Mouse (Mus musculus) adipocyte (in vitro differentiated cells): ENCODE data around the gene Ablim1.

Source experiments
- DNase-seq: peaks from one replicate; pipeline ENCODE4 v3.0.0-alpha.2; 2016; ENCODE audit warnings: low spot score

Gene Ablim1

DNA sequence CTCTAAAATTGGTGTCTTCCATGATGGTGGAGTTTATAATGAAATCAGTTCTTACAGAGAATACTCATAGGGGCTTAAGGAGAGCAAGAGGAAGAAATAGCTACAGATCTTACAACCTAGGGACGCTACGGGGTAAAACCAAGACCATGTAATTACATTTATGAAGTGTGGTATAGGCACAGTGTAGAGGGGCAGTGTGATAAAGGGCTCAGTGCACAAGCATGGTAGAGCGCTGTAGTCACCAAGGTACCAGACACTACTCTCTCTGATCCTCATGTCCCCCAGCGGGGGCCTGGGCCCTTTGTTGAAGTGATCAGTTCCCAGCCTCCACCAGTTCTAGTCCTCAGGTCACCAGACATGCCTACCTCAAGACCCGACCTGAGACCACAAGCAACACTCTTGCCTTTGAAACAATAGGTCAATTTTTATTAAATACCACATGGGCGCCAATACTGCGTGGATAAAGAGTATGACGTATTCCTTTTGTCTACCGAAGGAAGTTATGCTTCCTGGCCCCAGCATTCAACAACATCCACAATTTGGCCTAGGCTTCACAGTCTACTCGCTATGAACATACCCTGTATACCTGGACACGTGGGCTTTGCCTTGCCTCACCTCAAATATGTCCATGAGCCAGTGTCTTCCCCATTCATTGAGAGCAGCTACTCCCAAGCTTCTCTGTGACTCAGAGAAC is 213.8 kb downstream of the Ablim1 start:
- no peak for DNase-seq

DNA sequence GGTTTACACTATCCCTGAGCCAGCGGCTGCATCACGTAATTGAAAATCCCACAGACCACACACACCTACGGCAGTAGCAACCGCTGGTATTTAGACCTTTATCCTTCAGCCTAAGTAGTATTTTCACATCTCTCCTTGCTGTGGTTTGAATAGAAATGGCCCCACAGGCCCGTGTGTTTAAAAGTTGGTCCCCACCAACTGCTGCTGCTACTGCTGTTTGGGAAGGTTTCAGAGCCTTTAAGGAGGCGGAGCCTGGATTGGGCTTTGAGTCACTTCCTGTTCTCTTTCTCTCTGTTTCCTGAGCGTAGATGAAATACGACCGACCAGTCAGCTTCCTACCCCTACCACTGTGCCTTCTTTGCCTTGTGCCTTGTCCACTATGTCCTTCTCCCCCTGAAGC is 214.7 kb downstream of the Ablim1 start:
- no peak for DNase-seq

GRCm38 (mm10) chr19:57099094-57099357 is 215.7 kb downstream of the Ablim1 start:
- no peak for DNase-seq

DNA sequence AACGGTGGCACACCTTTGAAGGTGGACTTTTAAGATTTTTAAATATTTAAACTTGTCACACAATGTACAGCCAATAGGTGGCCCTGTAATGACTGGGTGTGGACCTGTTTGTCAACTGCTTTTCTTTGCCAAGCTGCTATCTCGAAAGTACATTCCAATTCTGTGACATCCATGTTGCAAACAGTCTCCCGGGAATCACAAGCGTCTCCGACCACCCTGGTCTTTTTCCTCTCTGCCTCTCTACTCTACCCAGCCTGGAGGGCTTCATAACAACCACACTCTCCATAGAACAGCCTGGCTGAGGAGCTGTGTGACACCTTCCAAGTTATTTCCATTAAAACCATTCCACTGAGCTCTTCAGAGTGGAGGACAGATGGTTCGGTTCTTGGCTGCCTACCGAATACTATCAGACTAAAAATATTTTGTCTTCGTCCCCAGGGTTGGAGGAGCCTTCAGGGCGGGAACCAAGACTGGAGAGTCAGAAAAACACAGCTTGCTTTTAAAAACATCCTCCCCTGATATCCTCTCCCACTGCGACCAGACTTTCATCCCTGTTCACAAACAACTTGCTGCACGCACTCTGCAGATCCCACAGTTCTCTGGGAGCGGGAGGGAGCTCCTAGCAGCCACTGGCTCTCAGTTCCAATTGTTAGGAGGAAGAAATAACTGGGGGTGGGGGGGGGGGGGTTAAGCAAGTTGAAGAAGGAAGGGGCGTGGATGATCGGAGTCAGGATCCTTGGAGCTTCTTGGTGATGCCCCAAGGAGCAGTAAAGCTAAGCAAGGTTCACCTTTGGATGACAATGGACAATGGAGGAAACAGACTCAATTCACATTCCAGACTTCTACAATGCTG is 216.3 kb downstream of the Ablim1 start:
- peak; percentile 58 for DNase-seq

DNA sequence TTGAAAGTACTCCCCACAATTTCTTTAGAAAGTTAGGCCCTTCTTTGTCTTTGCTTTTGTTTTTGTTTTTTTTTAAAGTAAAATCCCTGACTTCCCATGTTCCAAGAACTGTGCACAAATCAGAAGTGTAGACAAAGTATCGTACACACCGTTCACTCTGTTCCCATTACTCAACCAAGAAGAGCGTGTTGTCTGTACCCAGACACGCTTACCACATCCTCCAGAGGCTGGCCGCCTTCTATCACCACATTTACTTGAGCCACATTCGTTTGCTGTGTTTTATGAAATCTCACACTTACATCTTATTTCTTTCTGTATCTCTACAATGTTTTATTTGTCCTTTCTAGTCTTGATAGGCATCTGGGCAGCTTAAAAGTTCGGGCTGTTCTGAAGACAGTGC is 219.4 kb downstream of the Ablim1 start:
- no peak for DNase-seq

DNA sequence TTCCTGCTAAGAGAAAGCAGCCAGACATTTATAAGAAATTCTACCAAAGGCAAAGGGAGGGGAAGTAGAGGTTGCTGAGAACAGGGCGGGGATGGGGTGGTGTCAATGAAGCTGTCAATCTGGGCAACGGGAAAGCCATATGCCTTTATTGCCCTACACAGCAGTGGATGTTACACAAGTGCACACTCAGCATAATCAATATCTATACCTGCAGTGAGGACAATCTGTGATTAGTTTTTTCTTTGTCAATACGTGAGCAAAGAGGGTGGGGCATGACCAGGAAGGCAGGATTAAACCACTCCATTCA is 221.1 kb downstream of the Ablim1 start:
- no peak for DNase-seq

DNA sequence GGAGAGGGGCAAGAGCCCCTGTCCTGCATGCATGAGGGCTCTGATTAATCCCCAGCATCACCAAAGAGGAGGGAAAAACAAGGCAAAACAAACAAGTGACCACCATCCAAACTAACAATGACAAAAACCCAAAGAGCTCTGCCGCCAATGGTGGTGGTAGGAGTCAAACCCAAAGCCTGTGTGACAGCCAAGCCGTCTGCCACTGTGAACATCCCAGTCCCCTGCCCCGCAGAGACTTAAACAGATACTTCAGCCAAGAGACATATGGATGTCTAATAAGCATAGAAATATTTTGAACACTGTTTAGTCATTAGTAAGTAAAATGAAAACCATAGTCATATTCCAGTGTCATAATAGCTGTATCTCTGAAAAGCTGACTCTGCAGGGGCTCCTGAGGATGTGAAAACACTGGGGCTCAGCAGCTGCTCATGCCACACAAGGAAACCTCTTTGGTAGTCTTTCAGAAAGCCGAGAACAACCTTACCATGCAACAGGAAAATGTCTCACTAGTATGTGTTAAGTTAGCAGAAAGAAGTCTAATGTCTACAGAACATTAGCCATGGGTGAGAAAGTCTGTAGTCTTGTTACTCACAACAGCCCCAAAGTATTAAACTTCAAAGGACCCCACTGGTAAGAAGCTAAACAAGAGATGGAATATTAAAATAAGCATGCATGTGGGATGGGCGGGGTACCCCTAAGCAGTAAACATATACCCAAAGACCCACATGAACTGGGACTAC is 221.6 kb downstream of the Ablim1 start:
- no peak for DNase-seq

DNA sequence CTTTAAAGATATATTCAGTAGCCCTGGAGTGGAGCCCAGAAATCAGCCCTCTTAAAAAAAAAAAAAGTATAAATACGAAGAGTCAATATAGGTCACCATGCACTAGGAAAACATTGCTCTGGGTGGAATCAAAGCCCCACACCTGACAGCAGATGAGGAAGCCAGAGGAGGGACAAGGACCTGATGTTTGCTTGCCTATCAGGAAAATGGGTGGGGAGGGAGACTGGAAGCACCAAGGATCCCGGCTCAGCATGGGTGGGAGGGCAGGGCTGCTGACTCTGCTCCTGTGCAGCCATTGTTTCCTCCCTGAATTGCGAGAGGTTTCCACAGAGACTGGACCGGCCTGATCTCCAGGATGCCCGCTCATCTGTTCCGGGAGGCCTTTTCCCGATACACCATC is 223.4 kb downstream of the Ablim1 start:
- no peak for DNase-seq

GRCm38 (mm10) chr19:57088804-57089369 is 225.8 kb downstream of the Ablim1 start:
- no peak for DNase-seq

- DNase-seq: no peak
Measured at GRCm38 (mm10) chr19:57084520-57085166, 230.1 kb downstream of the Ablim1 start.

DNA sequence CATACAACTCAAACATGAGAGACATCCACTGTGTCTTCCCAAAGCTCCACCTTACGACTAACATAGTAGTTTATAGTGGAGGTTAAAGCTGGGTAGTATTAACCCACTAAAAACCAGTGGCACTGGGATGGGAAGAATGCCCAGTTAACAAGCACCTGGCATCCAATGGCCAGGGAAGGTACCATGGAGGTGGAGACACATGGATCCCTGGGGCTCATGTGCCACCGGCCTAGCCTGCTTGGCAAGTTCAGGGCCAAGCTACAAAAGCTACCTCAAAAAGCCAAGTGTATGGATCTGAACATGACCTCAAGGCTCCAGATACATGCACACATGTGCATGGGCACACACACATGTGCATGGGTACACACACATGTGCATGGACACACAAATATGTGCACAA is 230.8 kb downstream of the Ablim1 start:
- DNase-seq: no peak

DNA sequence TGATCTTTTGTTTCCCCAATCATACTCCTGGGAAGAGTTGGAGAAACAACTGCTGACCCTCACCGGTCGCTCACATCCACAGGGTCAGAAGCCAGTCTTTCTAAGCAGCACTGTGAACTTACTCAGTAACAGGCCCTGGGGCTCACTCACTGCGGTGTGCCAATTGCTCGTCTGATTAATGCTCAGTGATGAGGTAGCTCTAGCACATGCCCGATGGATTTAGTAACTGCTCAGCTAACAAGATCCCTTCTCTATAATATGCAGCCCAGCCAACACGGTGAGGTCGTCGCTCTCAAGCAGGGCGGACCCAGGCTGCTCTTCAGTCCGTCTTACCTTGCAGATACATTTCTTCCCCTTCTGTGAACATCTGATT is 231.6 kb downstream of the Ablim1 start:
- no peak for DNase-seq

- DNase-seq: no peak
Measured at GRCm38 (mm10) chr19:57082454-57083182, 232.1 kb downstream of the Ablim1 start.

GRCm38 (mm10) chr19:57081536-57081935 is 233.2 kb downstream of the Ablim1 start:
- no peak for DNase-seq

DNA sequence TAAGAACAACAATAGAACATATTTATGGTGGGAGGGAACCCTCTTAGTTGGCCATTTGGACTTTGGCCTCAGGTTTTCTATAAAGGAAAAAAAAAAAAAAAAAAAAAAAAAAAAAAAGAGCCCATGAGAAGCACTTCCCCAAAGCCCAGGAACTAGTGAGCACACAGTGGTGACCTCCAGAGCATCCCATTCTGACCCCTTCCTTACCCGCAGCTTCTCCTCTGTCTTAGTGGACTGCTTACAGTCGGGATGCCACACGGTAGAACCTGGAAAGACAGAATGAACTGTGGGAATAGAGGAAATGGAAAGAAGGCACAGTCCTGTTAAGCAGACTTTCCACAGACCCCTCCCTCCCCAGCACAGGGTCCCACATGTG is 235.1 kb downstream of the Ablim1 start:
- no peak for DNase-seq

DNA sequence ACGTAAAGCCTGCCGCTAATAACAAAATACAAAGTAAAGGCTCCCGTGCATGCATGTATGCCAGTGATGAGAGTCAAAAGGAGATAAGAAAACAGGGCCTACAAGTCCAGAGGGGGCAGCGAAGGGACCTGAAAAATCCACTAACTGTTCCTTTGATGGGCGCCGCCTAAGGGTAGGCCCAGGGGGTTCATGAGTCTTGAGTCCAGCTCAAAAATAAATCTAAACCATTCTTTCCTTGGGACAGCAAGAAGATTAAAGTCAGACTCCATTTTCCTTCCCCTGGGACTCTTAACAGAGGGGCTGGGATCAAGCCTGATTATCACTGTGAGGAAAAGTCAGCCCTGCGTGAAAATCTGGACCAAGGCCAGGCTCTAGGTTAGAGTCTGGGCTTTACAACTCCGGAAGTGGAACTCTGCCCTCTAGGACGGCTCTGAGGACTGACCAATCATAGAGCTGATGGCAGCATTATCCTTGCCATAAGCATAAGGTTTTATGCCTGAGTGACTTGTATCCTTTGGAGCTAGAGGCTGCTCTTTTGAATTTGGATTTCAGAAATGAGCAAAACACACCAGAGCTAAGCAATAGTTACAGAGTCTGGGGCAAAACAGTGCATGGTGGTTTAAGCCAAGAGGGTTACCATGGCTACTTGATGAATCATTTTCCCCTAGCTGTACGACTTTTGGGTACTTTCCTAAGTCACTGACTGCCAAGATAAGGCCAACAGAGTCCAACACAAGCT is 235.7 kb downstream of the Ablim1 start:
- DNase-seq: peak; percentile 94

DNA sequence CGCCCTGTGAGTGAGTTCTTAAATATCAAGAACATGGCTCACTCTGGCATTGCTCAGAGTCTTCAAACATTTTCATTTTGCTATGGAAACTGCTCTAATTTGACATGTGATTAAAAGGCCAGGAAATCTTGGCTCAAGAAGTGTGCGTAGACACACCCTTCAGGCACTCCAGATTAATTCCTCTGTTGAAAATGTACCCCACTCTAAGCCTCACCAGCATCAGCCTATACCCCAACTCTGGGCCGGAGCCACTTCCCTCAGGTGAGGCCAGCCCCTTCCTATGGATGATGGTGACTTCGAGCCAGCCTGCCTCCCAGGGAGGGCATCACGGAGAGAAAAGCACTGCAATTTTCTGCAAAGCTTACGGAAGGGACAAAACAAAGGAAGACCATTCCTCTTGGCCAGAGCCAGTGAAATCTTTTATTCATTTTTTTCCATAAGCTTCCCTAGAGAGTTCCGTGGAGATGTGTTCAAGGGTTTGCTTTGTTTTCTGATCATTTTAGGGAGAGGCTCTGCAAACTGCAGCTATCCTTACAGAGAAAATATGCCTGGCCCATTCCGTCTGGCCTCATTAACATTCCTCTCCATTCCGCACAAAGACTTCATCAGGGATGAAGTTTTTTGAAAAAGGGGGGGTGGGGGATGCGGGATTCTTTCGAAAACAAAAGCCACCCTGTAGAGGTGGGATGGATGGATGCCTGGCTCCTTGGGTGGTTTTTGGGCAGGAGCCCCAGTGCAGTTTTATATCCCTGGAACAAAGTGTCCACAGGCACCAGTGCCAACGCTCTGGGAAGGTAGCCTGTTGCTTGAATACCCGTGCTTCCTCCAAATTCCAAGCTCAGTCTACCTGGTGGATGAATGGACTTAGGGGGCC is 236.7 kb downstream of the Ablim1 start:
- DNase-seq: no peak

GRCm38 (mm10) chr19:57073450-57073849 is 241.3 kb downstream of the Ablim1 start:
- no peak for DNase-seq

GRCm38 (mm10) chr19:57072756-57073155 is 242.0 kb downstream of the Ablim1 start:
- DNase-seq: no peak

GRCm38 (mm10) chr19:57067108-57067613 is 247.6 kb downstream of the Ablim1 start:
- DNase-seq: no peak
